Mouse (Mus musculus): ENCODE data around the gene Shox2. TPM values are rescaled to one million over a fixed set of nuclear protein-coding genes. Genes with fewer than 3 reads are reported as not detected.

Shox2 gene
- polyA plus RNA-seq, 1 experiment from 2014 or later: 13.2 TPM

GRCm38 (mm10) chr3:66939675-66940074 is 41.9 kb downstream of the Shox2 start:
- Histone ChIP-seq H3K4me2 (no peak overlapping the region), H3K4me1 (0 out of 2 replicates have a peak, but pooled peaks cover 5% of the 10 kb centered on the region), H3K27ac (replicated peaks) (no peak overlapping the region), H3K4me3 (replicated peaks) (no peak overlapping the region), H3K27me3 (replicated peaks) (no peaks in the 10 kb centered on the region), H3K36me3 (no peaks in the 10 kb centered on the region), H3K9ac (replicated peaks) (no peak overlapping the region), H3K9me3 (replicated peaks) (no peaks in the 10 kb centered on the region)
- 24% methylated on average over 10 of the region's 10 CpGs for WGBS
- no peak for ATAC-seq (ENCODE audit: low FRiP score)

GRCm38 (mm10) chr3:66922436-66922835 is 59.1 kb downstream of the Shox2 start:
- H3K4me1 ChIP-seq: no peaks in the 10 kb centered on the region
- no peaks in the 10 kb centered on the region for H3K9me3 ChIP-seq (replicated peaks)
- H3K27ac ChIP-seq (replicated peaks): no peak overlapping the region
- H3K27me3 ChIP-seq (replicated peaks): no peaks in the 10 kb centered on the region
- no peak overlapping the region for H3K4me3 ChIP-seq (replicated peaks)
- no peak for ATAC-seq (ENCODE audit: low FRiP score)
- 60% methylated on average over 3 of the region's 3 CpGs for WGBS
- no peak overlapping the region for H3K4me2 ChIP-seq
- H3K36me3 ChIP-seq: no peaks in the 10 kb centered on the region
- H3K9ac ChIP-seq (replicated peaks): no peak overlapping the region

Other genes with a start within 250 kb of the Shox2 start
- gene Rsrc1, start 381 bp downstream of the Shox2 start, polyA plus RNA-seq (2015; fragmentation: Nextera tagmentation; extraction: Ambion mirVana): 26.7 and 29.9 TPM in 2 replicates

All from neural tube, embryonic 15.5 days (tissue).